Mouse (Mus musculus): ENCODE measurements around the gene Atp13a2. TPM values are rescaled to one million over a fixed set of nuclear protein-coding genes. Genes with fewer than 3 reads are reported as not detected.

Gene Atp13a2
- total RNA-seq, 4 experiments from 2014 or later = 141 to 156 (median 150) TPM

GRCm38 (mm10) chr4:140993846-140994245 lies 7.2 kb downstream of the Atp13a2 start:
- DNase-seq (ENCODE audit: low spot score in 2 of 2) = no peak

- DNase-seq (ENCODE audit: low spot score in 2 of 2) = no peak
These were observed 9.1 kb downstream of the Atp13a2 start for GRCm38 (mm10) chr4:140995811-140996210.

GRCm38 (mm10) chr4:140996812-140997211 lies 10.1 kb downstream of the Atp13a2 start:
- no peak for DNase-seq (ENCODE audit: low spot score in 2 of 2)

- no peak for DNase-seq (ENCODE audit: low spot score in 2 of 2)
These were observed 19.3 kb downstream of the Atp13a2 start for GRCm38 (mm10) chr4:141005983-141006382.

- no peak for DNase-seq (ENCODE audit: low spot score in 2 of 2)
These were observed 21.4 kb downstream of the Atp13a2 start for GRCm38 (mm10) chr4:141008028-141008427.

- DNase-seq (ENCODE audit: low spot score in 2 of 2) = no peak
These were observed 23.4 kb downstream of the Atp13a2 start, which contains the start of gene Mfap2 for GRCm38 (mm10) chr4:141010118-141010517. Gene Mfap2, plus strand, starts transcription at chr4:141010418.

- DNase-seq (ENCODE audit: low spot score in 2 of 2) = no peak
These were observed 23.9 kb downstream of the Atp13a2 start for GRCm38 (mm10) chr4:141010526-141010925.

- no peak for DNase-seq (ENCODE audit: low spot score in 2 of 2)
These were observed 24.3 kb downstream of the Atp13a2 start for GRCm38 (mm10) chr4:141010941-141011429.

- DNase-seq (ENCODE audit: low spot score in 2 of 2) = no peak
These were observed 25.1 kb downstream of the Atp13a2 start for GRCm38 (mm10) chr4:141011556-141012328.

- no peak for DNase-seq (ENCODE audit: low spot score in 2 of 2)
These were observed 25.9 kb downstream of the Atp13a2 start for GRCm38 (mm10) chr4:141012558-141012957.

GRCm38 (mm10) chr4:141014114-141014513 lies 27.4 kb downstream of the Atp13a2 start:
- no peak for DNase-seq (ENCODE audit: low spot score in 2 of 2)

GRCm38 (mm10) chr4:141014856-141015255 lies 28.2 kb downstream of the Atp13a2 start:
- DNase-seq (ENCODE audit: low spot score in 2 of 2) = no peak

GRCm38 (mm10) chr4:141015356-141015755 lies 28.7 kb downstream of the Atp13a2 start:
- no peak for DNase-seq (ENCODE audit: low spot score in 2 of 2)

- DNase-seq (ENCODE audit: low spot score in 2 of 2) = no peak
These were observed 29.6 kb downstream of the Atp13a2 start for GRCm38 (mm10) chr4:141016311-141016710.

GRCm38 (mm10) chr4:141017657-141018436 lies 31.2 kb downstream of the Atp13a2 start:
- no peak for DNase-seq (ENCODE audit: low spot score in 2 of 2)

- DNase-seq (ENCODE audit: low spot score in 2 of 2) = no peak
These were observed 33.5 kb downstream of the Atp13a2 start for GRCm38 (mm10) chr4:141020220-141020619.

- DNase-seq (ENCODE audit: low spot score in 2 of 2) = no peak
These were observed 34.3 kb downstream of the Atp13a2 start for GRCm38 (mm10) chr4:141020811-141021613.

GRCm38 (mm10) chr4:141021614-141021929 lies 34.9 kb downstream of the Atp13a2 start:
- DNase-seq (ENCODE audit: low spot score in 2 of 2) = no peak

GRCm38 (mm10) chr4:141024052-141024451 lies 37.4 kb downstream of the Atp13a2 start:
- DNase-seq (ENCODE audit: low spot score in 2 of 2) = no peak

- DNase-seq (ENCODE audit: low spot score in 2 of 2) = no peak
These were observed 38.3 kb downstream of the Atp13a2 start for GRCm38 (mm10) chr4:141024992-141025391.

- no peak for DNase-seq (ENCODE audit: low spot score in 2 of 2)
These were observed 44.0 kb downstream of the Atp13a2 start for GRCm38 (mm10) chr4:141030541-141031206.
